Mouse (Mus musculus): ENCODE results near the gene Gm29797. TPM values are rescaled to one million over a fixed set of nuclear protein-coding genes. Genes with fewer than 3 reads are reported as not detected.
A peak's percentile ranks its signal among the peaks of the same experiment; 100 is the strongest.

The Gm29797 gene
- polyA plus RNA-seq, 1 experiment from 2014 or later, result not detected

- Histone ChIP-seq H3K4me1 (ENCODE audit: control insufficient read depth, insufficient read depth, low read length) (peaks cover 1% of the 10 kb centered on the region), H3K9me3 (ENCODE audit: control insufficient read depth, low read length) (no peaks in the 10 kb centered on the region), H3K36me3 (ENCODE audit: control insufficient read depth, insufficient read depth, low read length) (peaks cover 42% of the 10 kb centered on the region), H3K4me2 (ENCODE audit: low read length) (no peak overlapping the region), H3K9ac (replicated peaks; ENCODE audit: low read length) (no peak overlapping the region), H3K27me3 (ENCODE audit: control insufficient read depth, insufficient read depth, low read length) (no peaks in the 10 kb centered on the region), H3K4me3 (replicated peaks; ENCODE audit: low read depth, low read length) (no peak overlapping the region), H3K27ac (replicated peaks; ENCODE audit: low read depth, low read length) (no peak overlapping the region)
- ATAC-seq (ENCODE audit: low FRiP score, low TSS enrichment) (no peak), DNase-seq (no peak)
- WGBS, result 92% methylated on average over 8 of the region's 8 CpGs
Observed at GRCm38 (mm10) chr2:181687586-181687985, 30.8 kb downstream of the Gm29797 start.

- no peak for DNase-seq
Observed at GRCm38 (mm10) chr2:181689466-181690160, 32.8 kb downstream of the Gm29797 start.

GRCm38 (mm10) chr2:181691083-181691482 is 34.2 kb downstream of the Gm29797 start:
- WGBS, result 90% methylated on average over 6 of the region's 6 CpGs

More at GRCm38 (mm10) chr2:181689466-181690160, 32.8 kb downstream of the Gm29797 start:
- H3K27me3 ChIP-seq (ENCODE audit: control insufficient read depth, insufficient read depth, low read length), result no peaks in the 10 kb centered on the region
- peaks cover 42% of the 10 kb centered on the region for H3K36me3 ChIP-seq (ENCODE audit: control insufficient read depth, insufficient read depth, low read length)
- H3K27ac ChIP-seq (replicated peaks; ENCODE audit: low read depth, low read length), result no peak overlapping the region
- H3K4me1 ChIP-seq (ENCODE audit: control insufficient read depth, insufficient read depth, low read length), result peaks cover 12% of the 10 kb centered on the region
- H3K9ac ChIP-seq (replicated peaks; ENCODE audit: low read length), result no peak overlapping the region
- no peak overlapping the region for H3K4me3 ChIP-seq (replicated peaks; ENCODE audit: low read depth, low read length)
- WGBS, result 97% methylated on average over 10 of the region's 10 CpGs
- ATAC-seq (ENCODE audit: low FRiP score, low TSS enrichment), result no peak
- no peak overlapping the region for H3K4me2 ChIP-seq (ENCODE audit: low read length)
- H3K9me3 ChIP-seq (ENCODE audit: control insufficient read depth, low read length), result no peaks in the 10 kb centered on the region

GRCm38 (mm10) chr2:181691571-181691970 is 34.7 kb downstream of the Gm29797 start:
- H3K9me3 ChIP-seq (ENCODE audit: control insufficient read depth, low read length), result no peaks in the 10 kb centered on the region
- H3K4me3 ChIP-seq (replicated peaks; ENCODE audit: low read depth, low read length), result no peak overlapping the region
- peaks cover 12% of the 10 kb centered on the region for H3K4me1 ChIP-seq (ENCODE audit: control insufficient read depth, insufficient read depth, low read length)
- ATAC-seq (ENCODE audit: low FRiP score, low TSS enrichment) (no peak), DNase-seq (no peak)
- H3K27ac ChIP-seq (replicated peaks; ENCODE audit: low read depth, low read length), result no peak overlapping the region
- WGBS, result 95% methylated on average over 4 of the region's 4 CpGs
- no peak overlapping the region for H3K4me2 ChIP-seq (ENCODE audit: low read length)
- H3K36me3 ChIP-seq (ENCODE audit: control insufficient read depth, insufficient read depth, low read length), result peaks cover 33% of the 10 kb centered on the region
- H3K27me3 ChIP-seq (ENCODE audit: control insufficient read depth, insufficient read depth, low read length), result no peaks in the 10 kb centered on the region
- no peak overlapping the region for H3K9ac ChIP-seq (replicated peaks; ENCODE audit: low read length)

More at GRCm38 (mm10) chr2:181691083-181691482, 34.2 kb downstream of the Gm29797 start:
- Histone ChIP-seq H3K4me1 (ENCODE audit: control insufficient read depth, insufficient read depth, low read length) (peaks cover 12% of the 10 kb centered on the region), H3K9me3 (ENCODE audit: control insufficient read depth, low read length) (no peaks in the 10 kb centered on the region), H3K36me3 (ENCODE audit: control insufficient read depth, insufficient read depth, low read length) (peaks cover 37% of the 10 kb centered on the region), H3K27ac (replicated peaks; ENCODE audit: low read depth, low read length) (no peak overlapping the region), H3K4me2 (ENCODE audit: low read length) (no peak overlapping the region), H3K9ac (replicated peaks; ENCODE audit: low read length) (no peak overlapping the region), H3K4me3 (replicated peaks; ENCODE audit: low read depth, low read length) (no peak overlapping the region), H3K27me3 (ENCODE audit: control insufficient read depth, insufficient read depth, low read length) (no peaks in the 10 kb centered on the region)
- DNase-seq (no peak), ATAC-seq (ENCODE audit: low FRiP score, low TSS enrichment) (no peak)

- no peak overlapping the region; the same call in 1 of the 2 replicates for H3K4me3 ChIP-seq (replicated peaks; ENCODE audit: low read depth, low read length)
- H3K27me3 ChIP-seq (ENCODE audit: control insufficient read depth, insufficient read depth, low read length), result no peaks in the 10 kb centered on the region
- no peak overlapping the region for H3K27ac ChIP-seq (replicated peaks; ENCODE audit: low read depth, low read length)
- H3K9me3 ChIP-seq (ENCODE audit: control insufficient read depth, low read length), result no peaks in the 10 kb centered on the region
- DNase-seq (no peak), ATAC-seq (ENCODE audit: low FRiP score, low TSS enrichment) (no peak)
- peaks cover 12% of the 10 kb centered on the region for H3K4me1 ChIP-seq (ENCODE audit: control insufficient read depth, insufficient read depth, low read length)
- H3K9ac ChIP-seq (replicated peaks; ENCODE audit: low read length), result peak overlapping the region; percentile 79; the same call in 1 of the 2 replicates
- peaks cover 26% of the 10 kb centered on the region for H3K36me3 ChIP-seq (ENCODE audit: control insufficient read depth, insufficient read depth, low read length)
- WGBS, result 93% methylated on average over 3 of the region's 3 CpGs
- H3K4me2 ChIP-seq (ENCODE audit: low read length), result peak overlapping the region; percentile 92
Observed at GRCm38 (mm10) chr2:181692304-181692703, 35.5 kb downstream of the Gm29797 start.

GRCm38 (mm10) chr2:181693339-181694280 is 36.8 kb downstream of the Gm29797 start, which contains the start of gene Rgs19:
Gene Rgs19 (minus strand): TSS chr2:181693977.
- DNase-seq, result peak; percentile 85
- Histone ChIP-seq H3K9me3 (ENCODE audit: control insufficient read depth, low read length) (no peaks in the 10 kb centered on the region), H3K27ac (replicated peaks; ENCODE audit: low read depth, low read length) (peak within 1 kb of the TSS; percentile 66), H3K36me3 (ENCODE audit: control insufficient read depth, insufficient read depth, low read length) (peaks cover 13% of the 10 kb centered on the region), H3K4me3 (replicated peaks; ENCODE audit: low read depth, low read length) (peak within 1 kb of the TSS; percentile 72), H3K4me2 (ENCODE audit: low read length) (peak within 1 kb of the TSS; percentile 92), H3K4me1 (ENCODE audit: control insufficient read depth, insufficient read depth, low read length) (peaks cover 12% of the 10 kb centered on the region), H3K9ac (replicated peaks; ENCODE audit: low read length) (peak within 1 kb of the TSS; percentile 79), H3K27me3 (ENCODE audit: control insufficient read depth, insufficient read depth, low read length) (no peaks in the 10 kb centered on the region)
- ATAC-seq (ENCODE audit: low FRiP score, low TSS enrichment), result peak; percentile 69
- WGBS, result under 1% methylated on average over 73 of the region's 75 CpGs

GRCm38 (mm10) chr2:181694581-181694980 is 37.7 kb downstream of the Gm29797 start:
- Histone ChIP-seq H3K4me3 (replicated peaks; ENCODE audit: low read depth, low read length) (no peak overlapping the region), H3K4me2 (ENCODE audit: low read length) (peak overlapping the region; percentile 92)

GRCm38 (mm10) chr2:181695776-181696175 is 38.9 kb downstream of the Gm29797 start:
- no peak overlapping the region for H3K4me2 ChIP-seq (ENCODE audit: low read length)
- WGBS, result 86% methylated on average over 1 of the region's 1 CpGs
- H3K36me3 ChIP-seq (ENCODE audit: control insufficient read depth, insufficient read depth, low read length), result no peaks in the 10 kb centered on the region
- H3K9ac ChIP-seq (replicated peaks; ENCODE audit: low read length), result no peak overlapping the region
- no peak overlapping the region for H3K27ac ChIP-seq (replicated peaks; ENCODE audit: low read depth, low read length)
- H3K27me3 ChIP-seq (ENCODE audit: control insufficient read depth, insufficient read depth, low read length), result no peaks in the 10 kb centered on the region
- H3K9me3 ChIP-seq (ENCODE audit: control insufficient read depth, low read length), result no peaks in the 10 kb centered on the region
- ATAC-seq (ENCODE audit: low FRiP score, low TSS enrichment) (no peak), DNase-seq (no peak)
- H3K4me1 ChIP-seq (ENCODE audit: control insufficient read depth, insufficient read depth, low read length), result peaks cover 12% of the 10 kb centered on the region
- no peak overlapping the region for H3K4me3 ChIP-seq (replicated peaks; ENCODE audit: low read depth, low read length)

More at GRCm38 (mm10) chr2:181694581-181694980, 37.7 kb downstream of the Gm29797 start:
- no peak overlapping the region for H3K27ac ChIP-seq (replicated peaks; ENCODE audit: low read depth, low read length)
- H3K27me3 ChIP-seq (ENCODE audit: control insufficient read depth, insufficient read depth, low read length), result no peaks in the 10 kb centered on the region
- DNase-seq (no peak), ATAC-seq (ENCODE audit: low FRiP score, low TSS enrichment) (no peak)
- no peaks in the 10 kb centered on the region for H3K9me3 ChIP-seq (ENCODE audit: control insufficient read depth, low read length)
- peaks cover 3% of the 10 kb centered on the region; the same call in 1 of the 2 replicates for H3K36me3 ChIP-seq (ENCODE audit: control insufficient read depth, insufficient read depth, low read length)
- WGBS, result 95% methylated on average over 3 of the region's 3 CpGs
- H3K4me1 ChIP-seq (ENCODE audit: control insufficient read depth, insufficient read depth, low read length), result peaks cover 12% of the 10 kb centered on the region
- no peak overlapping the region for H3K9ac ChIP-seq (replicated peaks; ENCODE audit: low read length)

Measured in midbrain, embryonic 14.5 days (tissue).